Mouse (Mus musculus) telencephalon, adult 2 months (tissue): ENCODE results near the gene Acnat1.
"Not testable (repeated sequence)": the region's sequence is repeated elsewhere in the genome, so short reads cannot be mapped to it uniquely, and the experiment has no call there.

Experiments
- DNase-seq: peaks from one replicate; pipeline ENCODE4 v3.0.0-alpha.2; 2011; ENCODE audit warnings: low read depth, low spot score

The Acnat1 gene

DNA sequence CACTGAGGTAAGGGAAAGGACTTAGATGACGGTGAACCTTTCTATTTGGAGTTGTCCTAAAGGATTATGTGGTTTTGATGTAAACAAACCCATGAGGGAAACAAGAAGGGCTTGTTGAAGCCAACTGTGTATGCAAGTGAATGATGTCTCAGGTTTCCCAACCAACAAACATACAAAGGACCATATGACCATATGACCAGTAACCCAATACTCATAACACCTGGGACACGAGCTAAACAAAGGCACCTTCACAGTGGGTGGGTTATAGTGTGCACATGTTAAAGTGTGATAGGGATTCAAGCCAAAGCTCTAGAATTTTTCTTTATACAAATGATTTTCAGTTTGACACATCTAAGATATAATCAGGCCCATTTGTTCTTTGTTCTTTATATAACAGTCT is 17.5 kb downstream of the Acnat1 start:
- no peak for DNase-seq

DNA sequence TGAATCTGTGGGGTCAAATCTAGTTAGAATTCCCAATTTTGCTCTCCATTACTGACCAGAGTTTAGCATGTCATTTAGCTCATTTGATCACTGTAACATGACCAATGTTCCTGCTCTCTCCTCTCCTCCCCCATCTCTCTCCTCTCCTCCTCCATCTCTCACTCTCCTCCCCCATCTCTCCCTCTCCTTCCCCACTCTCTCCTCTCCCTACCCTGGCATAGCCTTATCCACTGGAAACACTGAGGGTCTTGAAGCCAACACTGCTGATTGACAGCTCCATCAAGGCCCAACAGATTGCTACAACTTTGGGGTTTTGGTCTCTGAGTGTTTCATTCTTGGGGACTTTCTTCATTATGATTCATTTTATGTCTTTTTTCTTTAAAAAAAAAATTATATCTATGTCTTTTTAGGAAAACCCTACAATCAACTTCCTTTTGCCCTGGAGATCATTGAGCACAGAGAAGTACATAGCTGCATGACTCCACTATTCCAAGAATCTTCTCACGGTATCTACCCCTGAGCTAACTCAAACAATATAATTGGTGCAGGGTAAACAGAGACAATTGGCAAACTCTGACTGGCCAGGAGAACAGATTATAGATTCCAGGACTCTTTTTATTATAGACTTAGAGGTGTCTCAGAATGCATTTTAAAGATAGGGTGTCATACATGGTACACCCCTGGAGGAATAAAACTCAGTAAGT is 21.7 kb downstream of the Acnat1 start:
- no peak for DNase-seq

GRCm38 (mm10) chr4:49451133-49451847 is 22.4 kb downstream of the Acnat1 start:
- DNase-seq: not testable (repeated sequence)

DNA sequence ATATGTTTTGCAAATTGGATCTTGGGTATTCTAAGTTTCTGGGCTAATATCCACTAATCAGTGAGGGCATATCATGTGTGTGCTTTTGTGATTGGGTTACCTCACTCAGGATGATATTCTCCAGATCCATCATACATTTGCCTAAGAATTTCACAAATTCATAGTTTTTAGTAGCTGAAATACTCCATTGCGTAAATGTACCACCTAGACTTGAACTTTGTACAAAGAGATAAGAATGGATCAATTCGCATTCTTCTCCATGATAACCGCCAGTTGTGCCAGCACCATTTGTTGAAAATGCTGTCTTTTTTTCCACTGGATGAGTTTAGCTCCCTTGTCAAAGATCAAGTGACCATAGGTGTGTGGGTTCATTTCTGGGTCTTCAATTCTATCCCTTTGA is 36.7 kb downstream of the Acnat1 start:
- not testable (repeated sequence) for DNase-seq

GRCm38 (mm10) chr4:49410151-49410550 is 63.6 kb downstream of the Acnat1 start:
- DNase-seq: not testable (repeated sequence)

GRCm38 (mm10) chr4:49407957-49408356 is 65.8 kb downstream of the Acnat1 start, which contains the start of gene Acnat2:
Gene Acnat2, minus strand, starts transcription at chr4:49408151.
- not testable (repeated sequence) for DNase-seq
